Mouse (Mus musculus): ENCODE data around the gene Hephl1. TPM values are rescaled to one million over a fixed set of nuclear protein-coding genes. Genes with fewer than 3 reads are reported as not detected.

Hephl1 gene
- polyA plus RNA-seq, 1 experiment from 2014 or later = not detected

DNA sequence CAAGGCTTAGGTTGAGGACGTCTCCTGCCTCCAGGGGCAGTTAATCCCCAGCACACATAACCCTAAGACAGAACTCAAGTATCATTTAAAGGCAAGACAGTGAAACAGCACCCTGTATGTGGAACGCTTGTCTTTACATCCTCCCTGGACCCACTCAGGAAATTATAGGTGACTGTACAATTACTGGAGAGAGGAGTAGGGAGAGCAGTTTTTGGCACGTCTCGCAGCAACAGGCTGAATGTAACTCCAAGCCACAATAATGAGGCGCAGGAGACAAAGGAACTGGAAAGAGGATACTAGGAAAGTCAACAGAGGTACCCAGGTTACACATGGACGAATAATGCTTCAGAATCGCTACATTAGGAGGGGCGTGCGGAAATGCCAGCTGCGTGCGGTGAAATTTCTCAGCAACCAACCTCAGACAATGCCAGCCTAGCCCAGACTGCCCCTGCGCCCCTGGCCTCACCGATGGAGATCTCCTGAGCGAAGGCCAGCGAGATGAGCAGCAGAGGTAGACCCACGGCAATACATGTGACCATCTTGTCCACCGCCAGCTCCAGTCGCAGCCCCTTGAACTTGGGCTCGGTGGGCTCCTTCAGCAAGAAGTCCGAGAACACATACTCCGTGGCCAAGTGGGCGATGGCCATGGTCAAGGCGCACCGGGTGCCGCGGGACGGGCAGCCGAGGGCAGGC is 67.4 kb downstream of the Hephl1 start:
- H3K4me1 ChIP-seq = peaks cover 23% of the 10 kb centered on the region

DNA sequence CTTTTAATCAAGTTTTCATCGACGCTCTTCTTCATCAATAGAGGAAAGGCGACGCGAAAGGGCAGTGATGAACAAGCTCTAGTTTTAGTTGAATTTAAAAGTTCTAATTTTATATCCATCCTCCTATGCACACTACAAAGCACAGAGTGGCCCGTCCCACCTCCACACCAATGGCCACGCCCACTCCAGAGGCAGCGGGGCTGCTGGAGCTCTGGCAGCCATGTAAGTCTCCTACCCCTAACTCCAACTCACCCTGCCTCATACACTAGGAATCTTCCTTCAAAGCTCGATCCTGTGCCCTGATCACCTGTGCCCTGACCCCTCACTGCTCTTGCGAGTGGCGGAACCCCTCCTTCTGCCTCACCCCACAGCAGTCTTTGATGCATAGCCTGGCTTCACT is 70.4 kb downstream of the Hephl1 start:
- no peak for ATAC-seq (ENCODE audit: low FRiP score)
- Histone ChIP-seq H3K27me3 (no peaks in the 10 kb centered on the region), H3K9ac (no peak overlapping the region), H3K9me3 (replicated peaks) (no peaks in the 10 kb centered on the region), H3K36me3 (no peaks in the 10 kb centered on the region), H3K4me2 (replicated peaks) (no peak overlapping the region), H3K4me3 (no peak overlapping the region), H3K4me1 (peaks cover 28% of the 10 kb centered on the region), H3K27ac (no peak overlapping the region)
- 92% methylated on average over 11 of the region's 11 CpGs for WGBS

More for the DNA sequence above, 67.4 kb downstream of the Hephl1 start:
- Histone ChIP-seq H3K27ac (peak overlapping the region; percentile 92), H3K9me3 (replicated peaks) (no peaks in the 10 kb centered on the region), H3K4me3 (peak overlapping the region; percentile 83), H3K36me3 (no peaks in the 10 kb centered on the region), H3K4me2 (replicated peaks) (peak overlapping the region; percentile 64), H3K27me3 (no peaks in the 10 kb centered on the region), H3K9ac (peak overlapping the region; percentile 89)
- ATAC-seq (ENCODE audit: low FRiP score) = peak; percentile 68
- 1% methylated on average over 28 of the region's 28 CpGs for WGBS

DNA sequence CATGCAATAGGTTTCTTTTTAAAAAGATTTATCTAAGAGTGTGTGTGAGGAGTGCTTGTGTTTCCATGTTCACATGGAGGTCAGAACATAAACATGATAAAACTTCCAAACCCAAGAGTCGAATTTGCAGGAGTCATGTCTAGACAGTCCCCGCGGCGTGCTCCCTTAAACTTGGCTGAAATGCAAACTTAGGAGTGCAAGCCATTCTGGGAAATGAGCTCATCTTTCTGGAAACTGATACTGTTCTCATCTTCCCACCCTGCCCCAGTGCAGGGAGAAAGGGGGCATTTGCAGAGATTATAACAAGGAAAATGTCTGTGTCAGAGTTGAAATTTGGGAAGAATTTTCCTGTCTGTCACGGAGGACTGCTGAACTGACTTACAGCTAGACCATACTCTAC is 72.1 kb downstream of the Hephl1 start:
- Histone ChIP-seq H3K4me3 (no peak overlapping the region), H3K27ac (no peak overlapping the region), H3K36me3 (no peaks in the 10 kb centered on the region), H3K9ac (no peak overlapping the region), H3K4me2 (replicated peaks) (no peak overlapping the region), H3K27me3 (no peaks in the 10 kb centered on the region), H3K4me1 (peaks cover 25% of the 10 kb centered on the region), H3K9me3 (replicated peaks) (no peaks in the 10 kb centered on the region)
- WGBS = 90% methylated on average over 5 of the region's 5 CpGs
- no peak for ATAC-seq (ENCODE audit: low FRiP score)

DNA sequence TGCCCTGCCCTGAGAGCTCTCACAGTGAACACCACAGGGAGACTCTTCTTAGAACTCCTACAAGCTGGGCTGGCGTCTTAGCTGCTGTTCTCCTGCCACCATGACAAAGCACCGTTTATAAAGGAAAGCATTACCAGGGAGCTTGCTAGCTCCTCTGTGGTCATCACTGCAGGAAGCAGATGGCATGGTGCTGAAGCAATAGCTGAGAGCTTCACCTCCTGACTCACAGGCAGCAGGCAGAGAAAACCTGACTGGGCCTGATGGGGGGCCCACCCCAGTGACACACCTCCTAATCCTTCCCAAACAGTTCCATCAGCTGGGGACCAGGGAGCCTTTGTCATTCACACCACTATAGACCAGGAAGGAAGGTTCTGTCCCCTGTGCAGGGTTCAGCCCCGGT is 74.2 kb downstream of the Hephl1 start:
- Histone ChIP-seq H3K4me1 (peaks cover 9% of the 10 kb centered on the region), H3K9ac (no peak overlapping the region), H3K27ac (no peak overlapping the region), H3K36me3 (0 out of 2 replicates have a peak, but pooled peaks cover 3% of the 10 kb centered on the region), H3K4me2 (replicated peaks) (no peak overlapping the region), H3K27me3 (no peaks in the 10 kb centered on the region), H3K9me3 (replicated peaks) (no peaks in the 10 kb centered on the region), H3K4me3 (no peak overlapping the region)
- no peak for ATAC-seq (ENCODE audit: low FRiP score)
- 38% methylated on average over 3 of the region's 3 CpGs for WGBS

DNA sequence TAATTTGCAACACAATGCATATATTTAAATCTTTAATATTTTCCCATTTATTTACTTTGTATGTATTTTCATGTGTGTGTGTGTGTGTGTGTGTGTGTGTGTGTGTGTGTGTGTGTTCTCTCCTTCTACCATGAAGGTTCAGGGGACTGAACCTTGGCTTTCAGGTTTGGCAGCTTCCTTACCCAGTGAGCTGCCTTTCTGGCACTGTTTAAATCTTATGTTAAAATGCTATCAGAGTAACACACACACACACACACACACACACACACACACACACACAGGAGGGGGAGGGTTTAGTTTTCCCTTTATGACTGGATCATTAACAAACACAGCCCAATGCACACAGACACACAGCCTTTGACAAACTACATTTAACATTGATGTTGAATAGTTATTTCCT is 74.7 kb downstream of the Hephl1 start:
- Histone ChIP-seq H3K4me2 (replicated peaks) (no peak overlapping the region), H3K27ac (peak overlapping the region; percentile 68; the same call in 1 of the 2 replicates), H3K9ac (no peak overlapping the region), H3K36me3 (0 out of 2 replicates have a peak, but pooled peaks cover 6% of the 10 kb centered on the region), H3K27me3 (no peaks in the 10 kb centered on the region), H3K4me1 (peaks cover 9% of the 10 kb centered on the region), H3K9me3 (replicated peaks) (no peaks in the 10 kb centered on the region), H3K4me3 (no peak overlapping the region)
- ATAC-seq (ENCODE audit: low FRiP score) = no peak

DNA sequence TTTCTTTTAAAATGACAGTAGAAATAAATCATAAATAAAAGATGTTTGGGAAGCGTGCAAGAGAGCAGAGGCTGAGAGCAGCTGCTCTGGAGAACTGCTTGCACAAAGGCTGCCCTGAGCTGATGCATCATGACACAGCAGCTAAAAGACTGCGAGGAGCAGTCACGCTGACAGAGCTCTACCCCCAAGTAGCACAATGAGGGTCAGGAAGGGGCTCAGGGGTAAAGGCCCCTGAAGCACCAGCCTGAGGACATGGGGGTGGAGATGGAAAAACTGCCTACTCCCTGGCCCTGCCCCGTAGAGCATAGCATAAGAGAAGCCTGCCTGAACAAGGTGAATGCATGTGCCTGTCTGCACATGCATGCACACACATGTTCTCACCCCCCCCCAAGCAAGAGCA is 75.1 kb downstream of the Hephl1 start:
- Histone ChIP-seq H3K4me3 (no peak overlapping the region), H3K27ac (peak overlapping the region; percentile 68), H3K9me3 (replicated peaks) (no peaks in the 10 kb centered on the region), H3K4me2 (replicated peaks) (no peak overlapping the region), H3K27me3 (no peaks in the 10 kb centered on the region), H3K36me3 (0 out of 2 replicates have a peak, but pooled peaks cover 9% of the 10 kb centered on the region), H3K4me1 (peaks cover 9% of the 10 kb centered on the region), H3K9ac (no peak overlapping the region)
- peak; percentile 71 for ATAC-seq (ENCODE audit: low FRiP score)
- 27% methylated on average over 4 of the region's 4 CpGs for WGBS

DNA sequence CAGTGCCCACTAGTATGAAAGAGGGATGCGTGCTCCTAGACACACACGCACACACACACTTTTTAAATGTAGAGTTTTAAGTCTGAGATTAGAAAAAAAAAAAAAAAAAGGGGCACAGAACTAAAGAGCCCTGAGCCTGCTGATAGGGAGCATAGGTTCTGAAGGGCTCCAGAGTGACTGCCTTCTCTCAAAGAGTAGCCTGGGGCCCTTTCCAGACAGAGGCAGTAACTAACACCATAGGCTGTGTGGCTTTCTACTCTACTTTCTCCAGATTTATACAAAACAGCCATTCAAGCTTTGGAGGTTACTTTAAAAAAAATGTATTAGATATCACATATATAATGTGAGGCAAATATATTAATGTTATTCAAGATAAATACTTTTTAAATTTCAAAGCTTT is 75.5 kb downstream of the Hephl1 start:
- H3K9ac ChIP-seq = no peak overlapping the region
- H3K9me3 ChIP-seq (replicated peaks) = no peaks in the 10 kb centered on the region
- H3K36me3 ChIP-seq = 0 out of 2 replicates have a peak, but pooled peaks cover 13% of the 10 kb centered on the region
- H3K4me1 ChIP-seq = peaks cover 9% of the 10 kb centered on the region
- peak overlapping the region; percentile 68; the same call in 1 of the 2 replicates for H3K27ac ChIP-seq
- 85% methylated on average over 2 of the region's 2 CpGs for WGBS
- no peak for ATAC-seq (ENCODE audit: low FRiP score)
- H3K4me3 ChIP-seq = no peak overlapping the region
- H3K27me3 ChIP-seq = no peaks in the 10 kb centered on the region
- H3K4me2 ChIP-seq (replicated peaks) = no peak overlapping the region

DNA sequence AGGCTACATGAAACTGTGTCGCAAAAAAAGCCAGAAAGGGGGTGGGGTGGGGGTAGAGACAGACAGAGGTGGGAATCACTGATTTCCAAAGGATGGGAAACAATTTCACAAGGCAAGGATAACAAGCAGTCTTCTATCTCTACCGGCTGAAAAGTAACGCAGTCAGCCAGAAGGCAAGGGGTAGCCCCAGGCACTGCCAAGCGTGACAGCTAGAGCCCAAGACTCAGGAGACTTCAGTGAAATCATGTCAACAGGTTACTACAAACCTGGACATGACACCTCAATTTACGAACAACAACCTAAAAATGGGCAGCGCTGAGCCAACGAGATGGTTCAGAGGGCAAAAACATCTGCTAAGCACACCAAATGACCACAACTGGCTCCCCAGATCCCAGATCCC is 75.9 kb downstream of the Hephl1 start:
- Histone ChIP-seq H3K4me1 (peaks cover 5% of the 10 kb centered on the region), H3K9me3 (replicated peaks) (no peaks in the 10 kb centered on the region), H3K4me2 (replicated peaks) (no peak overlapping the region), H3K27ac (no peak overlapping the region), H3K36me3 (0 out of 2 replicates have a peak, but pooled peaks cover 13% of the 10 kb centered on the region), H3K9ac (no peak overlapping the region), H3K4me3 (no peak overlapping the region), H3K27me3 (no peaks in the 10 kb centered on the region)
- ATAC-seq (ENCODE audit: low FRiP score) = no peak
- WGBS = 88% methylated on average over 7 of the region's 7 CpGs

DNA sequence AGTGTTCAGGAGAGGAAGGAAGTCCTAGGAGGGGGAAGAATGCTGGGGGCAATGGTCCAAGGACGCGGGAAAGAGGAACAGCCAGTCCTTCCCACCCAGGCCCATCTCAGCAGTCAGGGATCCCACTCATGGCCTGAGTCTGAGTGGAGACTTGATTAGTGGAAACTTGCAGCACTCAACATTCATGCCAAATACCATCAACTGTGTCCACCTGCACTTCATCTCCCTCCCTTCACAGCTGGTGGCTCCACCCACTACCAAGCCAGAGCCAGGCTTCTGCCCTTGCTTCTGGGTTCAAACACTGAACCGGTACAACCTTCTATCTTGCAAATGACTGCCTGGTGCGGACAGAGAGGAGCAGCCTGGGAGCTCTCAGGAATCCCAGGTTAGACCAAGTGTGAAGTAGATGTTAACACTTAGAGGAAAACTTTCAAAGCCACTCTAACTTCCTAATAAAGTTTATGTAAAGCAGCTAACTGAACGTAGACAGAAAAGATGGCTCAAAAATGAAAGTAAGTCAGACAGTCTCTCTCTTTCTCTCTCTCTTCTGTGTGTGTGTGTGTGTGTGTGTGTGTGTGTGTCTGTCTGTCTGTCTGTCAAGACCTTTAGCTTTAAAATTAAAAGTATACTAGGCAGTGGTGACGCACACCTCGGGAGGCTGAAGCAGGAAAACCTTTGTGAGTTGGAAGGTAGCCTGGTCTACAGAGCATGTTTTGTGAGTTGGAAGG is 77.2 kb downstream of the Hephl1 start:
- Histone ChIP-seq H3K9me3 (replicated peaks) (no peaks in the 10 kb centered on the region), H3K4me2 (replicated peaks) (no peak overlapping the region), H3K27ac (no peak overlapping the region), H3K36me3 (0 out of 2 replicates have a peak, but pooled peaks cover 13% of the 10 kb centered on the region), H3K4me3 (no peak overlapping the region), H3K4me1 (peaks cover 5% of the 10 kb centered on the region), H3K9ac (no peak overlapping the region), H3K27me3 (no peaks in the 10 kb centered on the region)
- 84% methylated on average over 7 of the region's 7 CpGs for WGBS
- ATAC-seq (ENCODE audit: low FRiP score) = no peak

DNA sequence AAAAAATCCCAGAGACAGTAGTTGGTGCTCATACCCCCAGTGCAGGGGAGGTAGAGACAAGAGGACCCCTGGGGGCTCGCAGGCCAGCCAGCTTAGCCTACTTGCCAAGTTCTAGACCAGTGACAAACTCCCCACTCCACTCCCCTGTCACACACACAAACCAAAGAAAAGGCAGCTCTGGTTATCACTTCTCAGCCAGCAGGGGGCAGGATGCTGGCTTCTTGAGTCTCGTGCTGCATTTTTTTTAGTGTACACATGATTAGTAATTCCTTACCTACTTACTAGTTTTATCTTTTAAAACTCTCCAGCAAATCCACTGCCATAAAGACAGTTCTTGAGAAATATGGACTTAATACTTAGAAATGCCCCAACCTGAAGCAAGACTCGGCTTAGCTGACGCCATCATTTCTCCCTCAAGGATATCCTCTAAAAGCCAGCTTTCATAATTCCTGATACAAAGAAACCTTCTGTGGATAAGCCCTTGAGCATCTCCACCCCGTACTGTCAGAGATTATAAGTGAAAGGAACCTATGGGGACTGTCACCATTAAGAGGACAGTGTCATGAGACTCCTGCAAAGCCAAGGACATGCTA is 78.2 kb downstream of the Hephl1 start:
- no peak overlapping the region for H3K9ac ChIP-seq
- no peak overlapping the region for H3K27ac ChIP-seq
- ATAC-seq (ENCODE audit: low FRiP score) = no peak
- WGBS = 73% methylated on average over 5 of the region's 5 CpGs
- H3K4me3 ChIP-seq = no peak overlapping the region
- H3K4me2 ChIP-seq (replicated peaks) = no peak overlapping the region
- no peaks in the 10 kb centered on the region for H3K9me3 ChIP-seq (replicated peaks)
- H3K4me1 ChIP-seq = peaks cover 5% of the 10 kb centered on the region
- H3K27me3 ChIP-seq = no peaks in the 10 kb centered on the region
- H3K36me3 ChIP-seq = 0 out of 2 replicates have a peak, but pooled peaks cover 13% of the 10 kb centered on the region

DNA sequence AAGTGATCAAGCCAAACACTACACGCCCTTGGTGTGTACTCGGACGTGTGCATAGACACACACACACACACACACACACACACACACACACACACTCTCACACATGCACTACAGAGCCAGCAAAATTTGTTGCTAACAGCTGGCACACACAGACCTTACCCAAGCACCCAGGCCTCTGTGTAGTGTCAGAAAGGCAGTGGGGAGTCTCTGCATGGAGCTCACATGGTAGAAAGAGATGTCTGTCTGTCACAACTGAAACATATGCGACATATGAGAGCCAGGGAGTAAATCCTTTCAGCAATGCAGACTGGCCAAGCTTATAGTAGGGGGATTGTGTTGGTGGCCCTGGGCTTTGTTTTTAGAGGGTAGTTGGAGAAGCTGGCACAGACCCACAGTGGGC is 79.1 kb downstream of the Hephl1 start:
- H3K27me3 ChIP-seq = no peaks in the 10 kb centered on the region
- ATAC-seq (ENCODE audit: low FRiP score) = no peak
- H3K4me1 ChIP-seq = peaks cover 5% of the 10 kb centered on the region
- no peaks in the 10 kb centered on the region for H3K9me3 ChIP-seq (replicated peaks)
- H3K9ac ChIP-seq = 0 out of 2 replicates have a peak overlapping the region, but pooled peaks have one; percentile 18
- 87% methylated on average over 4 of the region's 4 CpGs for WGBS
- H3K27ac ChIP-seq = no peak overlapping the region
- H3K36me3 ChIP-seq = 0 out of 2 replicates have a peak, but pooled peaks cover 13% of the 10 kb centered on the region
- H3K4me3 ChIP-seq = no peak overlapping the region
- H3K4me2 ChIP-seq (replicated peaks) = no peak overlapping the region

DNA sequence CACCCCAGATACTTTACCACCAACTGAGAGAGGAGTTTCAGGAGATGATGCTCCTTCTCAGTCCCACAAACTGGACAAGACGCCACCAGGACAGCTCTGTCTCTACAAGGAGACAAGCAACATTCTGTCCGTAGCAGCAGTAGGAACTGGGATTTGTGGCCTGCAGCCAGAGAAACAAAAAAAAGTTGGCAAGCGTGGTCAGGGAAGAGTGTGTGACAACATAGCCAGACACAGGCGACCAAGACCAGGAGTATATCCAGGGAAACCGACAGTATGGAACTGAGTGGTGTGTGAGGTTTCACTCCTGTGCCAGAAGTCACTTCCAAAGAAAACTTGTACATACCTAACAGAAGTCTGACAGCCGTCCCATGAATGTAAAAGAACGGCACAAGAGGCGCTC is 81.1 kb downstream of the Hephl1 start:
- Histone ChIP-seq H3K4me3 (no peak overlapping the region), H3K4me1 (no peaks in the 10 kb centered on the region), H3K9ac (no peak overlapping the region), H3K27me3 (no peaks in the 10 kb centered on the region), H3K9me3 (replicated peaks) (0 out of 2 replicates have a peak, but pooled peaks cover 5% of the 10 kb centered on the region), H3K4me2 (replicated peaks) (no peak overlapping the region), H3K27ac (no peak overlapping the region), H3K36me3 (peaks cover 26% of the 10 kb centered on the region; the same call in 1 of the 2 replicates)
- ATAC-seq (ENCODE audit: low FRiP score) = no peak
- WGBS = 84% methylated on average over 8 of the region's 8 CpGs

Measured in hindbrain, embryonic 12.5 days (tissue).